Mouse (Mus musculus) testis, adult 2 months (tissue): Measurements from ENCODE around the gene 3110082I17Rik.

ENCODE experiments used
- CTCF ChIP-seq: fragments of 200-500 bp; IDR thresholded peaks from 2 replicates; pipeline ENCODE4 v1.5.1; 2012; ENCODE audit warnings: low read depth, mild to moderate bottlenecking, inconsistent platforms, low read length, moderate library complexity; ENCODE audit not compliant: control insufficient read depth, insufficient read depth, insufficient replicate concordance
- POLR2A ChIP-seq: fragments of 200-500 bp; IDR thresholded peaks from 2 replicates; pipeline ENCODE4 v1.6.1; 2012; ENCODE audit warnings: low read depth, mild to moderate bottlenecking, inconsistent platforms, low read length, moderate library complexity; ENCODE audit not compliant: control insufficient read depth

GRCm38 (mm10) chr5:139338891-139339290 is 121.4 kb downstream of the 3110082I17Rik start:
- no peak for TF ChIP-seq POLR2A
- TF ChIP-seq CTCF = no peak
